Mouse (Mus musculus) heart, postnatal 10 days (tissue): ENCODE data around the gene Ceacam2. TPM values are rescaled to one million over a fixed set of nuclear protein-coding genes. Genes with fewer than 3 reads are reported as not detected.
"Not testable (repeated sequence)": the region's sequence is repeated elsewhere in the genome, so short reads cannot be mapped to it uniquely, and the experiment has no call there.

Experiments used
- DNase-seq, 2 experiments: peaks; one replicate each; pipeline ENCODE4 v3.0.0; 2021
- intact Hi-C: fragments of 180-260 bp; cut with DNase I; formaldehyde crosslinking; loops from one replicate; pipeline ENCODE4 v1.15.1; 2025
- total RNA-seq, 2 experiments: library from RNA; stranded (reverse); gene quantifications; 2 replicates each; pipeline ENCODE4 v1.2.3; 2021

Ceacam2 gene
- total RNA-seq = 1 to 10 TPM; 1.7 to 1.9 TPM

DNA sequence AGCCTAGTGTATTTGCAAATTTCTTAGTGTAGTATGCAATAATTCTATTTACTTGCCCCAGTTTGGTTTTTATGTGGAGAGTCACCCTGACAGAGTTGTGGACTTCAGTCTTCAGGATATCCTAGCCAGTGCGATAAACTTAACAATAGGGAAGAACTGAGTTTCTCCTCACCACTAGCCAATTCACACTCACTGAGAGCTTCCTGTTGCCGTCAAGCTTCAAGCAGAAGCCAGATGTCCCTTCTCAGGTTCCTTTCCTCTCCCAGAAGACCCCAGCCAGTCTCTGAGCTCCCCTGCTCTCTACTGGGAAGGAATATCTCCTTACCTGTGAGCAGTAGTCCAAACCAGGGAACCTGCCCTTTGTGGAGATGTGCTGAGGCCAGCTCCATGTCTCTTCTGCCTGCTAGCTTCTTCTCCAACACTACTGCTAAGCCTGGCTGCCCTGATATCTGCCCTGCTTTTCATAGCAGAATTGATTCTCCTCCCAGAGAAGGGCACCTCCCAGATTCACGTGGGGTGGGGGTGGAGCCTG is at the start of gene Ceacam2:
TSS of gene Ceacam2 (minus strand) at position 482 of the 532 bp plus-strand sequence.
- intact Hi-C loops, DNase-seq: not testable (repeated sequence)

DNA sequence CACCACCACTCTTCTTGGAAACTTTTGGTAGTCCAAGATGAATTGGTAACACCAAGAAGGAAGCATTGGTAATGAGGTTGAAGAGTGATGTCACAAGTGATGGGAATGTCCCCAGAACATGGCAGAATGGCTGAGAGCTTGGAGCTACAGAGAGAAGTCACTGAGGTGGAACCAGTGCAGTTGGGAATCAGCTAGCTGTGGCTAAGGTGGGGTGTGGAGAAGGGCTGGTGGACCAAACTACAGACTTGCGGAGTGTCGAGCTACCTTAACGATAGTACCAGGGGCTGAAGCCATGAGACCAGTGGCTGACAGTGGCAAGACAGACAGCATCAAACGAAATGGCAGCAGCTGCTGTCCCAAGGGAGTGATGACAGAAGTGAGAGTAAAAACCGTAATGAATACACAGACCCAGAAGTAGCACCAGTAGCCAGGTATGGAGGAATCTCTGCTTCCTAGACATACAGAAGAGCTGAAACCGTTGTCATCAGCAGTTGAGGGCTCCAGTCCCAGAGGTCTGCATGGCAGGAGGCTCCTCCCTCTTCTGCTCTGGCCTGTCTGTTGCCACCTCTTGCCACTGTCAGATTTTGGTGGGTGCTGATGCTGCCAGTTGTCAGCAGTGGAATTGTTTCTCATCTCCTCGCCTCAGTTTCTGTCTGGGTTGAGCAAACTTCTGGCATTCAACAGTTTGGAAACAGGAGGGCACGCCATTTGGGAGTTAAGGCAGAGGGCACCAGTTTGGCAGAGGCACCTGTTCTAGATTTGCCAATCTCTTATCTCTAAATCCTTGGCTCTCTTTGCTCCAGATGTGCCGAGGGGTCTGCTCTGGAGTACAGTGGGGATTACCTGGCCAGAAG is 45.9 kb upstream of the Ceacam2 start:
- intact Hi-C loops = no loop called here
- no peak for DNase-seq

DNA sequence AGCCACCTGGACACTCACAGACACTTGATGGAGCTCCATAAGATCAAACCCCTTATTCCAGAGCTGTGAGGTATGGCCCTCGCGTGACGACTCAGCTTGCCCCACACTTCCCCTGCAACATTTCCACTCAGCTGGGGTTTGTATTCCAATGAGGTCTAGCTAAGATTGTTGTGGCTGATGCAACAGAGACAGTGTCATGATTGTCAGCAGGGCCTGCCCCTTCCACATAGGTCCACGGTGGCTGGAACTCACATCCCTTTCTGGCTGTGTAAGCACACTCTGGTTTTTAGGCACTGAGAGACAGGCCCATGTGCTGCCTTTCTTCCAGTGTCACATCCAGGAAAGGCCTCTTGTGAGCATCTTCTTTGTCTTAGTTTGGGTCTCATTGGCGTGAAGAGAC is 45.0 kb upstream of the Ceacam2 start:
- intact Hi-C loops = no loop called here
- DNase-seq = no peak

DNA sequence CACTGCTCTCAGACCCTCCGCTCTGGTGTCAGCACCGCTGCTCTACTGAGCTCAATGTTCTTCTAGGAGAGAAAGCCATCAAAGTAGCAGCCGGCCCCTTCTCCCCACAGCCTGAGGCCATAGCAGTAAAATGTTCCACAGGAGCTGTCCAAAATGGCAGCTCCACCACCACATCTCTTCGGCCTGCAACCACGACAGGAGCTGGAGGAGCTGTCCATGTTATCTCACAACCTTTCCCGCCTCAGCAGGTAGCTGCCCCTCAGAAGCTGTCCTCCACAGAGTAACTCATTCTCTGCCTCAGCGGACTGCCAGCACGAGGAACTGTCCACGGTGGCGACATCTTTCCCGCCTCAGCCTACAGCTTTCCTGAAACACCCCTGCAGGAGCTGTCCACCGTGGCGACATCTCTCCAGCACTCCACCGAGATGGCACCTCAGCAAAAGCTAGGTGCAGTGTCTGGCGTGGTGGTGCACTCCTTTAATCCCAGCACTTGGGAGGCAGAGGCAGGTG is 42.7 kb upstream of the Ceacam2 start:
- intact Hi-C loops = no loop called here
- no peak for DNase-seq

DNA sequence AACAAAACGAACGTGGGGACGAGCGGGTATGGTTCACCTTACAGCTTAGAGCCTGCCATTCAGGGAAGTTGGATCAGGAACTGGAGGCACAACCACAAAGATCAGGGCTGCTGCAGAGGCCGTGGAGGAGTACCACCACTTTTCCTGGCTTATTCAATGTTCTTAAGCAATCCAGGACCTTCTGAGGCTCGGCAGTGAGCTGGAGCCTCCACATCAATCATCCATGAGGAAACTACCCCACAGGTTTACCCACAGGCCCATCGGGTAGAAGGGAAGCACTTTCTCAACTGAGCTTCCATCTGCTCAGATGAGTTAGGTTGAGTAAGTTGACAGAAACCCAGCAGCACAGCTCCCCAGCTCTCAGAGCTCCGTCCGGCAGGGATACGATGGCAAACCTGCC is 39.8 kb upstream of the Ceacam2 start:
- DNase-seq = no peak
- intact Hi-C loops = loop anchor here (5.0 kb wide), 1 partner anchor 742 kb away; no protein-coding TSS in a partner anchor

DNA sequence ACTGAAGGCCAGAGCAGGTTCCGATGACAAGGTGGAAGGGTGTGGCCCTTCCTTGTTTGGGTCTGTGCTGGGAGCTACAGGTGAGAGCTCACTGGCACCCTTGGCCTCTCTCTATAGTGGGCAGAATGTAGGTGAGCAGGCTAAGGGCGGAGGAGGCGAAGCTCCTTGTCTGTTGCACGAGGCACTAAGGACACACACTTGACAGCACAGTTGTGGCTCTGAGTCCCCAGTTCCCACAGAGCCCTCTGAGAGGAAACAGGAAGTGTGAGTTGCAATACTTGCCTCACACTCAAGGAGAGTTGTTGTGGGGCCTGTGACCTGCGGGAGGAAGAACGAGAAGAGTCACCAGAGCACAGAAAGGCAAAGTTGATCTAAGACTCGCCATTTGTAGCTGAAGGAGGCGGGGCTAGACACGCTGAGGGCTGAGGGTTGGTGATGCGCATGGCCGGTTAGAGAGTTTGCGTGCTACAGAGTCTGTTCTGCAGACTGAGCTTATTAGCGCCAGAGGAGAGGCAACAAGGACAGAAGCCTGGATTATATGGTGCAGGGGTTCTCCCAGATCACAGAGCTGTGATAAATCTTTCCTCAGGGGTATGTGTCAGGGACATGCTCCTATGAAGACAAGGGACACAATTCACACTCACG is 37.3 kb upstream of the Ceacam2 start:
- intact Hi-C loops = loop anchor here (5.0 kb wide), 1 partner anchor 740 kb away; no protein-coding TSS in a partner anchor
- not testable (repeated sequence) for DNase-seq

DNA sequence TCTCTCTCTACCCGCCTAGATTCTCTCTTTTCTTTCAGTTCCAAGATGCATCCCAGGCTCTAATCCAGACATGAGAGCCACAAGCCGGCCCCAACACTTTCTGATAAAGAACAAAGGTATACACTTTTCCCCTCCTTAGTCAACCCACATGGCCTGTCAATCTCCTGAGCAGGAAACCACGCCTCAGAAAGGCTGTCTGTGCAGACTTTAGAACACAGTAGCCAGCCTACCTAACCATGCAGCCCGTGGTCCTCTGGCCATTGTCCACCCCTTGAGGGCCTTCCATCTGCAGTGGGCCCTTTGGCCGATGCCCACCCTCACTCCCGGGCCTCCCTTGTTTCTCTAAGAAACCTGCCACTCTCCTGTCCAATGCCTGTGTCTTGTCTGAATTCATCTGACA is 36.7 kb upstream of the Ceacam2 start:
- not testable (repeated sequence) for DNase-seq
- intact Hi-C loops = loop anchor here (5.0 kb wide), 1 partner anchor 739 kb away; no protein-coding TSS in a partner anchor

DNA sequence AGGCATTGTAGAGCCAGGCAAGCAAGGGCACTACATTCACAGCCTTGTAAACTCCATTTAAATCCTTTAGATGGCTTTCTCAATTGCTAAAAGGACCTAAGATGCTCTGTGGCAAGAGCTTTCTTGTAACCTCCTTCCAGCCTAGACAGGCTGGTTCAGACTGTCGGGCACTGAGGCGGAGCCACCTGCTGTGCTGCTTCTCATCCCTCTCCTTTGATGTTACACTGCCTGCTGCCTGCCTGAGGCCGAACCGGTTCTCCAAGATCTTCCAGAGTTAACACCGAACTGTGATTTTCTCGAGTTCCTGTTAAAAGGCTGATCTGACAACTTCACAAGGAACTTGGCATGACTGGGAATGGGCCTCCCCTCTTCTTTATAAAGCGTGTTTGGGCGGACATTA is 36.2 kb upstream of the Ceacam2 start:
- intact Hi-C loops = loop anchor here (5.0 kb wide), 1 partner anchor 739 kb away; no protein-coding TSS in a partner anchor
- no peak for DNase-seq

DNA sequence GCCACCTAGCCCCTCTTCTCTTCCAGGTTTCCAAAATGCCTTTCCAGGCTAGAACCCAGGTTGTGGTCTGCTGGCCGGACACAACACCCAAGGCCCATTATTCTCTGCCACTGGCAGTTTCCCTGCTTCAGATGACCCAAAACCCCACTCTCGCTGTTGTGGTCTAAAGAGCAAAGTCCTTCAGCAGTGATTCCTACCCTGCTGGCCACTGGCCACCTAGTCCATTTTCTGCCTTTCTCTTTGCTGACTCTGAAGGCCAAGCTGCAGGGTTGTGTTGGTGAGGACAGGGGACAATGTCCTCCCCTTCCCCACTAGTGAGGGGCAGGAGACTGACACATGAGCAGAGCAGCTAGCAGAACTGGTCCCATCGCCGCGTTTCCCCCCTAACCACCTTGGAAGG is 35.4 kb upstream of the Ceacam2 start:
- DNase-seq = no peak
- intact Hi-C loops = loop anchor here (5.0 kb wide), 1 partner anchor 738 kb away; no protein-coding TSS in a partner anchor

DNA sequence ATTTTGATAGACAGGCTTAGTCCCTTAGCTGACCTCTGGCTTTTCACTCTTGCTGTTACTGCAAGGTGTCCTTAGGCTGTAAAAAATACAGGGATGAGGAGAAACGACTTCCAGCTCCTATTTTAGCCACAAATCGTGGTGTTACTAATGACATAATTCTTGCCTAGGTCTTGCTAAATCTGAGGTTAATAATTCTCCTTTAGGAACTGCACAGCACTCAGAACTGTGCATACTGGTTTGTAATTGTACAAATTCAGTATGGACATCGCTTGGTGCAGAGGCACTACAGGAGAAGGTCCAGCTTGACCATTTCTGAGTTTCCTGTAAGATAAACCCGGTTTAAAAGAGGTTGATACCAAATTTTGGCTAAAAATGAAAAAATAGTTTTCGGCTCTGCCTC is 34.1 kb upstream of the Ceacam2 start:
- DNase-seq, intact Hi-C loops: not testable (repeated sequence)

DNA sequence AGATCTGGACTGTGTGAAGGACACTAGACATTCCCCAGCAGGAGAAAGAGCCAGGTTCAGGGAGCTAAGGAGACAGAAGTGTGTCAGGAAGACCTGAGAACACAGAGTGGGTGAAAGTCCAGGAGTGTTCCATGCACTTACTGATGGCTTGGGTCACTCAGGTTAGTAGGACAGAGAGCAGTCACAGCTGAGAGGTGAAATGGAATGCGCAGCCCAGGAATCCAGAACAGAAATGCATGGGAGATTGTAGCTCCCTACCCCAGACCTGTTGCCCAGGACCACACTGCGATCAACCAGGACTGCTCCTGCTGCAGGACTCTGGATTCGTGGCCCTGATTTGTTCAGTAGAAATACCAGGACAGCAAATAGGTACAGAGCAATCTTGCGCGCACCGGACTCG is 29.1 kb upstream of the Ceacam2 start:
- DNase-seq = no peak
- intact Hi-C loops = no loop called here

DNA sequence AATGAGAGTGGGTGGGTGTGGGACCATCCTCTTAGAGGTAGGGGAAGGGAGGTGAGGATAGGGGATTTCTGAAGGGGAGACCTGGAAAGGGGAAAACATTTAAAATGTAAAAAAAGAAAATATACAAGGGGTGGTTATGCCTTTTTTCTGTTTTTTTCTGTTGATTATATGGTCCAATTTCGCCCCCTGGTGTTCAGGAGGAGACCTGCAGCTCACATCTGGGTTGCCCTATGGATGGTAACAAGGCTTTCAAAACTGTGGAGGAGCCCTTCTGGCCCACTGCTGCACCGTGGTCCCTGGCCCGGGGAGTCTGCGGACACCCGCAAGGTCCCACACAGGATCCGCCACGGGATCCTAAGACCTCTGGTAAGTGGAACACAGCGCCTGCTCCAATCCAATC is 1.8 kb upstream of the Ceacam2 start:
- intact Hi-C loops = loop anchor here (2.0 kb wide), 2 partner anchors 57 to 117 kb away; no protein-coding TSS in a partner anchor
- peak in 1 of 2 experiments; percentile 30 for DNase-seq

DNA sequence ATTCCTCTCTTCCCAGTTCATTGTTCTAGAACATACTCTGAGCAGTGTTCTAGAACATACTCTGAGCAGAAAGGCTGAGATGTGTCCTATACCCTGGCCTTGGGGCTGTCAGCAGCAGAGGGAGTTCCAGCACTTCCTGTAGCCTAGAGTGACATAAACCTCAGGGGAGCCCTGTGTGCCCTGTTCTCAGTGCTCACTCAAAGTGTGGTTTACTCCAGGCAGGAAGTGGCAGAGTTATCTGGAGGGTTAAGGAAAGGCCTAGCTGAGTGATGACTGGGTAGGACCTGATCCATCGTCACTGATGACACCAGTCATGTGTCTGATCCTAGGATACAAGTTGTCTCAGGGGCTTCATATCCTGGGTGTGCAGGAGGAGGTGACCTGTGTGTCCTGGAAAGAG is 297 bp upstream of the Ceacam2 start:
- not testable (repeated sequence) for DNase-seq
- intact Hi-C loops = loop anchor here (2.0 kb wide), 2 partner anchors 55 to 115 kb away; no protein-coding TSS in a partner anchor

DNA sequence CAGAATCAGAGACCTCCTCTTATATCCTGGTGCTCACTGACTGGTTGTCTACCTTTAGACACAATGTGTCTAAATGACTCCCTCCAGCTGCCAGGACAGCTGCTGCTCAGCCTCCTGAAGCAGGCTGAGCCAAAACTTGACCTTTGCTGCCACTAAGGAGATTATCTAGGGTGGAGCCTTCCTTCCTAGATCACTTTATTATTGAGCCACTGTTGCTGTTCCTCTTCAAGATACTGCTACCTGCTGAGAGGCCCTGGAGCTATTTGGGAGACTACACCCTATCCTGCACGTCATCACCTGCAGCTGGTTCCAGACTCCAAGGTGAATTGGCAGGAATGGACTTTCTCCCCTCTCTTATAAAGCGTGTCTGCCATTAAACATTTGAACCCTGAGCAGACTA is 8.8 kb downstream of the Ceacam2 start:
- no peak for DNase-seq
- intact Hi-C loops = no loop called here

DNA sequence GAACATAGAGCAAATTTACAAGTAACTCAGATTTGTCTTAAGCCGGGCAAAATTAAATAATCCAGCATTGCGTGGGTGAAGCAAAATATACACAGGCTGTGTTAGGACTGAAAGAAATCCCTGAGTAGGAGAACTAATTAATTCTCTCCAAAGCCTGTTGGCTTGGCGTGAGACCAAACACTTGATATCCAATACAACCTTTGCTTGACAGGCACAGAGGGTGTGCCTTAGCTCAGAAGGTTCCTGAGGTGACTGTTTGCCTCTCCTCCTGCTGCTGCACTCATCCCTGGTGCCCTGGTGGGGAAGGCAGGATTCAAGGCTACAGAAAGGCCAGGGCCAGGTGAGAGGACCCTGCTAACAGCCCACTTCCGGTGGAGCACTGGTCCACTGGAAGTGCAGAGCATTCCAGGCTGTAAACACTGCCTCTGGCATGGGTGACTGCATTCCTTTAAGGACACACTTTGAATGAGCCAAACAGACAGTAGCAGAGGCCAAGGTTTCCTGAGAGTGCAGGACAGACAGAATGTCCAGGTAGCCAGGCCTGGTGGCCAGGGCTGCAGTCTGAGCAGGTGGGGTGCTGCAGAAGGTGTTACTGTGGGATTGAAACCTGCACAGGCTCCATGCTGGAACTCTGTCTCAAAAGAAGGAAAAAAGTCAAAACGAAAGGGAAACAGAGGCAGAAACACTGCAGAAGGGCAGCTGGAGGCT is 23.4 kb downstream of the Ceacam2 start:
- DNase-seq, intact Hi-C loops: not testable (repeated sequence)

DNA sequence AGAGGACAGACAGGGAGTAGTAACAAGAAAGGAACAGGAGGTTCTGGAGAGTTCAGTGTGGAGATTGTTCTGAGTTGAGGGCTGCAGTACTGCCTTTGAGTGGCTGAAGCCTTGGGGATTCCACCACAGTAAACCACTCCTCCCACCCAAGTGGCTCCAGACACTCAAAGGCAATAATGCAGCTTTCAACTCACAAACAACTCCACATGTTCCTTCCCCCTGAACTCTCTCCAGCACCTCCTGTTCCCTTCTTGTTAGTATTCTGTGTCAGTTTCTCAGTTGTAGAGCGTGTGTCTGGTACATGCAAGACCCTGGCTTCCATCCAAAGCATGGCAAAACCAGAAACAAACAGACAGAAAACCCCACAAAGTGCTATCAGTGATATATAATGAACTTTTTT is 24.0 kb downstream of the Ceacam2 start:
- intact Hi-C loops, DNase-seq: not testable (repeated sequence)

DNA sequence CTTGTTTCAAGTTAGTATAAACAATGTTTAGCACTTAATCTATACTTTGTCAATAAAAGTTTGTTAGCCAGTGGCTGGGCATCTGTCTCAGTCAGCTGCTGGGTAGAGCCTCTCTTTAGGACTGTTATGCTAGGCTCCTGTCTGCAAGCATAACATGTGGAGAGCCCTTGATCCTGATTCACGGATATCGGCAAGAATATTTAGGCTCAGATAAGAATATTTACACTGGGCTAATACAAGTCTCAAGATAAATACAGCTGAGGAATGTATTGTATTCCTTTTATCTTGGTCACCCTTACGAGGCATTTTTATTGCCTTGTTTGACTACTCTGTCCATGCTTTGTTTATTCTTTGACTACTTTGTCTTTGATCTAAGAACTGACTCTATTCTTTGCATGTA is 29.7 kb downstream of the Ceacam2 start:
- intact Hi-C loops = no loop called here
- DNase-seq = no peak

DNA sequence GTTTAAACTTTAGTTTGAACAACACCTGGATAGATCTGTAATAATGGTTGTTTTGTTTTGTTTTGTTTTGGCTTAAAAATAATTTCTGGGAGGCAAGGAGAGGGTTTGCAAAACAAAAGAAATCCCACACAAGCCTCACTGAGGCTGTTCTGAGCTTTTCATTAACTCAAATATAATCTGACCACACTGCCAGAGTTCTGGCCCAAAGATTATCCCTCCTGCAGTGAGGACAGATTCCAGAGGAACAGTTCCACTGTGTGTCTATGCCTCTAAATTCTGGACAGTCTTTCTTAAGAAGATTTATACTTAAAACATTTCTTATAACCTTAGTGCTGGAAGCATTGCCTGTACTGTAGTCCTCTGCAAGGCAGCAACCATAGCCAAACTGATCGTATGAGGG is 45.0 kb downstream of the Ceacam2 start:
- DNase-seq = no peak
- intact Hi-C loops = no loop called here

DNA sequence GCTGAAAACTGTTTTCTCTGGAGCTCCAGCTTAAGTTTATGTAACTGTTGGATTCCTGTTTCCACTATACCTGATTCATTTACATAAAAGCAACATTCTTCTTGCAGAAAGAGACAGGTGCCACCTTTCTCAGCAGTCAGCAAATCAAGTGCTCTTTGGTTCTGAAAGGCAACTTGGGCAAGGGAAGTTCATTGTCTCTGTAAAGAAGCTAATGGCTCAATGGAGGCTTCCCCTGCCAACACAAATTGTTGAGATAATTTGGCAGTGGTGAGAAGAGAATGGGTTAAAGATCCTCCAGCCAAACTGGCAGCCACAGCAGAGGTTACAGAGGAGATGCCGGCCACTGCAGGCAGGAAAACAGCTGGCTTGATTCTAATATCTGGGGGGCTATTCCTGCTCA is 49.0 kb downstream of the Ceacam2 start:
- DNase-seq, intact Hi-C loops: not testable (repeated sequence)

DNA sequence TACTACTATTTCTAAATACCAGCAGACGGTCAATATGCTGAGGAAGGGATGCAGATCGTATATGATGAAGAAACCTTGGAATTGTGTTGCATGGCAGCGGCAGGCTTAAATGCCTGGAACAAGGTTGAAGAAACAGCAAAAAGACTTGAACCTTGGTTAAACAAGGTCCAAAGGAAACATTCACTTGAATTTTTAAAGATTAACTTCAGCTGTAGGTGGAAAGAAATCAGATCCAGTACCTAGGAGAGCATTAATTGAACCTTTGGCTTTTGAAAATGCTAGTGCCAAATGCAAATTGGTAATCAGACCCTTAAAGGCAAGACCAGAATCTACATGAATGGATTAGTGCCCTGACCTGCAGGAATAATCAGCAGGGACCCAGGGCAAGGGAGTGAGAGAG is 50.3 kb downstream of the Ceacam2 start:
- not testable (repeated sequence) for DNase-seq
- intact Hi-C loops = loop anchor here (5.0 kb wide), 1 partner anchor 108 kb away; no protein-coding TSS in a partner anchor
